Mouse (Mus musculus) erythroid progenitor cell, adult 5-6 weeks (primary cell): ENCODE data around the gene Itsn1. TPM values are rescaled to one million over a fixed set of nuclear protein-coding genes. Genes with fewer than 3 reads are reported as not detected.
A peak's percentile ranks its signal among the peaks of the same experiment; 100 is the strongest.

Experiments used
- ATAC-seq: replicated peaks from 2 replicates; pipeline ENCODE4 v1.8.0; 2016; ENCODE audit warnings: moderate number of reproducible peaks, mild to moderate bottlenecking, moderate TSS enrichment, inconsistent platforms; ENCODE audit not compliant: poor library complexity, low FRiP score, severe bottlenecking
- total RNA-seq, 2 experiments: library from RNA; stranded (forward) in 1 of 2; stranded (reverse) in 1 of 2; fragments of 150-400 nt in 1 of 2; fragments of 186-747, 209-891 nt in 1 of 2; gene quantifications; 2 replicates each; pipeline versions ENCODE4 v1.2.3 to v1.2.4; 2015 to 2017; ENCODE audit warnings: low replicate concordance in 2 of 2

Itsn1 gene
- total RNA-seq, 2 experiments from 2014 or later = 133 to 435 TPM

- no peak for ATAC-seq
Observed at GRCm38 (mm10) chr16:91860471-91861125, 131.5 kb downstream of the Itsn1 start.

- no peak for ATAC-seq
Observed at GRCm38 (mm10) chr16:91861784-91862371, 132.8 kb downstream of the Itsn1 start.

DNA sequence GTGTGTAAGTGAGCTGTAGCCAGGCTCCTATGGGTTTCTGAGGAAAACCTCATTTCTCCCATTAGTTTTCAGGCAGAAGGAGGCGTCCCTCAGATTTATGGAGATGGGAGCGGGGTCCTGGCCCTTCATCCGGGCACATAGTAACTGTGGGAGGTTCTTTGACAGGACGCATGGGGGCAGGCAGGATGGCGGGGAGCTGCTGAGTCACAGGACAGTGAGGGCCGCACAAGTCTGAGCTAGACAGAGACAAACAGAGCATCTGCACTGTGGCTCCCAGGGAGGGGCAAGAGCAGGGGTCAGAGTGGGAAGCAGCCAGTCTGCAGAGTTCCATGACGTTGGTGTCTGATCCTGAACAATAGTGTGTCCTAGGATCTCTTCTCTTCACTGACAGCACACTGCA is 133.8 kb downstream of the Itsn1 start:
- no peak for ATAC-seq

DNA sequence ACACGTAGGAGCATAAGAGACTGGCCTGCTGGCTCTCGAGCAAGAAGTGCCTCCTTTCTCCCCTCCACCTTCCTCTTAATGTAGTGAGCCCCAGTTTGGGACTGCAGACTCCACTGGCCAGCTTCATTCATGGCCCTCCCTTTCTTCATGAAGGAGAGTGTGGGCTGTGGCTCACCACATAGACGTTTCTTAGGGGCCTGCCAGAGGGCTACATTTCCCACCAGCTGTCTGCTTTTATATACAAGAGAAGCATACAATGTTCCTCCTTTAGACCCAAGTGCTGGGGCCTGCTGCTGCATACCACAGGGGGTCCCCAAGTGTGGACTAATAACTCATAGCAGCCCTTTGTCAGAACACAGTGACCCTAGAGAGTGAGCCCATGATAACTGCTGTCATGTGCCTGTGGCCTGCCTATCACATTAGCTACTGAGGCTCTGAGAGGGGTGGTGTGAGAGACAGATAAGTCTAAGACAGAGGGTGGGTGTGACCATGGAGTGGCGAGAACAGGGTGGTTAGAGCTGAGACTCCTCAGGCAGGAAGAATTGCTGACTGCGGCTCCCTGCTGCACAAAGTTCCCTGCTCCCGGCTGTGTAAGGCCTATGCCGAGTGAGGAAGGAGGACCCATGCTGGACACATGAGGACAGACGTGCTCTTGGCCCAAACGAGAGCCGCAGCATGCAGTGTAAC is 135.7 kb downstream of the Itsn1 start:
- peak; percentile 89 for ATAC-seq

GRCm38 (mm10) chr16:91865570-91866257 is 136.6 kb downstream of the Itsn1 start:
- no peak for ATAC-seq

DNA sequence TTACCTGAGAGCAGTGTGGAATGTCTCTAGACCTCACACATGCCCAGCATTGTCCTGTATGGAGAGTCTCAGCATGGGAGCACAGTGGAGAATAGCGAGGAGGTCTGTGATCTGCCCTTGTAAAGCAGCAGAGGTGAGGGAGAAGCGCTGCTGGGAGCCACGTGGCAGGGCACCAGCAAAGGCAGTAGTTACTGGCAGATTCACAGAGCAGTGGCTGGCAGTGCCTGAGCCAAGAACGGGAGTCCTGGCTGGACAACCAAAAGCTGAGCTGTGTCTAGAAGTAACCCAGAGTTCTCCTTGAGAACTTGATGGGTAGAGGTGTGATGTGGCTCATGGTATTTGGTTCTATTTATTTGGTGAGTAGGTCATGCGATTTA is 137.2 kb downstream of the Itsn1 start:
- ATAC-seq = no peak

DNA sequence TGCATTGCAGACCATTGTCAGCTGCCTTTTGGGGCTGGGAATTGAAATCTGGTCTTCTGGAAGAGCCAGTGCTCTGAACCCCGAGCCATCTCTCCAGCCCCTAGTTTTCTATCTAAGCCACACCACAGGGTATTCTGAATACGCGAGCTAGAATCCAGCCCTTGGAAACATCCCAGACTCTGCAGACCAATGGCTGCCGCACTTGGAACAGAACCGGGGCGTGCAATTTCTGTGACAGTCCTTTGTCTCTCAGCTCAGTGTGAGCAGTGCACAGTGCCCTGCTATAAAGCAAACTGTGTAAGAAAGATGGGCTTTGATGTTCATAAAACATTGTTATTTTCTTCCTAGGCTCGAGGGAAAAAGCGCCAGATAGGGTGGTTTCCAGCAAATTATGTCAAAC is 138.6 kb downstream of the Itsn1 start:
- no peak for ATAC-seq

- peak; percentile 50 for ATAC-seq
Observed at GRCm38 (mm10) chr16:91868943-91869911, 140.1 kb downstream of the Itsn1 start.

- ATAC-seq = no peak
Observed at GRCm38 (mm10) chr16:91870158-91870582, 141.1 kb downstream of the Itsn1 start.

DNA sequence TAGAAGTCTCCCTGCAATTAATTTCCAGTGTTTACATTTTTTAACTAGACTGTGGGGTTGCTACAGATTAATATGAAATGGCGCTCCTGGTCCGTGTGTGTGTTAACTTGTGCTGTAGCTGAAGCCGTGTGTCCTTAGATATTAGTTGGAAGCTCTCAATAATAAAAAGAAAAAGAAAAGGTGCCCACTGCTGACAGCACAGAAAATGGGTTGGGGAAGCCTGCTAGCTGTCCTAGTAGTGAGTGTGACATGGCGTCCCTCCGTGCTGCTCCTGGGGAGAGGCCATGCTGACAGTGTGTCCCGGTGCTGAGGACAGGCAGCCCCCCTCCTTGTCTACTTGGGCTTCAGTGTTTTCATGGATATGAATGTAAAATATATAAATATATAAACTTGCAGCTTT is 142.1 kb downstream of the Itsn1 start:
- no peak for ATAC-seq

DNA sequence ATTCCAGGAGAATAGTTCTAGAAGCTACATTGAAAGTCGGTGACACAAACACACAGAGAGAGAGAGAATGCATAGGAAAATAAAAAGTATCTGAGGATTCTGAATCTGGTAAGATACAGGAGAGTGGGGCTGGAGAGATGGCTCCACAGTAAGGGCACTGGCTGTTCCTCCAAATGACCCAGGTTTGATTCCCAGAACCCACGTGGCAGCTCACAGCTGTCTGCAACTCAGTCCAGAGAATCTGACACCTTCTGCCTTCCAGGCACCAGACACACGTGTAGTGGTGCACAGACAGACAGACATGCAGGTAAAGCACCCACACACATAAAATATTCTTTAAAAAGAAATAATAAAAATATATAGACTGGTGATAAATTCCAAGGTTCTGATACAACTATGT is 144.6 kb downstream of the Itsn1 start:
- no peak for ATAC-seq

- ATAC-seq = no peak
Observed at GRCm38 (mm10) chr16:91875567-91876344, 146.7 kb downstream of the Itsn1 start.

GRCm38 (mm10) chr16:91876457-91876856 is 147.4 kb downstream of the Itsn1 start:
- no peak for ATAC-seq

- ATAC-seq = no peak
Observed at GRCm38 (mm10) chr16:91879101-91879500, 150.0 kb downstream of the Itsn1 start.

- ATAC-seq = no peak; the same call in 1 of the 2 replicates
Observed at GRCm38 (mm10) chr16:91880869-91881767, 152.0 kb downstream of the Itsn1 start.

- no peak for ATAC-seq
Observed at GRCm38 (mm10) chr16:91882168-91882859, 153.2 kb downstream of the Itsn1 start.

DNA sequence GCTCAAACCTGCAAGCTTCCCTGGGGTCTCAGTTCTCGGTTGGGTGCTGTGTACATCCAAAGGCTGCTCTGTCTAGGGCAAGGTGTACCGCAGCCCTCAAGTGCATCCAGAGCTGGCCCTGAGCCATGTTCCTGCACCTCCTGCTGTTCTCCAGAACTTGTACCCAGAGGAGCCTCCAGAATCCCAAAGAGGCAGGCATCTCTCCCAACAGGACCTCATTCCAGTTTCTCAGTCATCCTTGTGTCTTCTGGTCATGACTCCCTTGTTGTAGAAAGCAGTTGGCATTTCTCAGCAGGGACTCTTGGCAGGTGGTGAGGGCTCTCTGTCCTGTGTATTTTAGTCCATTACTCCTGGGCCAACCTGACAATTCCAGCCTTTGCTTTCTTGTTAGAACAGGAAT is 154.6 kb downstream of the Itsn1 start:
- no peak for ATAC-seq
